Mouse (Mus musculus): ENCODE data around the gene Cfap65. TPM values are rescaled to one million over a fixed set of nuclear protein-coding genes. Genes with fewer than 3 reads are reported as not detected.

Cfap65 gene
- total and polyA plus RNA-seq, 3 experiments, result not detected

DNA sequence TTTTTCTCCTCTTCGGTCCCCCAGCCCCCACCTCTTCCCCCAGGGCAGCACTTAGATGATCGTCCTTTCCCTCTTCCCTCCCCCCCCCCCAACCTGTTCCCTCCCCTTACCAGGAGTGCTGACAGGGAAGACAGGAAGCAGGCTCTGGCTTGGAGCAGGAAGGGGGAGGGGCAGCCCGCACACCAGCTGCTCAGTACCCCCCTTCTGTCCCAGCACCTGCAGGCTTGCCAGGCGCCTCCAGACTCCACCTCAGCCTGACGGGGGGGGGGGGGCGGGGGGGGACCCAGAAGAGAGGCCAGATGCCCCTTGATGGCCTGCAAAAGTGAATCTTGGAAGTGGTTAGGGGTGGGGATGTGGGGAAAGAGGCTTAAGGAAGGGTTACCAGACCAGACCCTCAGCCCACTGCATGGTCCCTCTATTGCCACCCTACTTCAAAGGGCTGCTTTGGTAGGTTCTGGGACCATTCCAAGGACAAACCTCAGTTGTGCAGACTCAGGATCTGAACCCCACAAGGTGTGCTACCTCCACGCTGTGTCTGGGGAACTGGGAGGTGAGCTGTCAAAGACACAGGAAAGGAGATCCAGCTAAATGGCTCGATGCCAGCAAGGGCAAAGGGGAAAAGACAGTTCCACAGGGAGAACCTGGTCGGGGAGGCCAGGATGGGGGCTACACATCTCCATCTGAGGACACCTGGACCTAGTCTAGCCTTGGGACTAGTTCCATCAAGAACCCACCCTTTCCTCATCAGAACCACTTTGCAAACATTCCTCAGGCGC lies 36.6 kb downstream of the Cfap65 start (continued):
- TF ChIP-seq RAD21 (IDR thresholded peaks at IDR 0.05; ENCODE audit: low read depth, low read length) (no peak), SIN3A (IDR thresholded peaks at IDR 0.05; ENCODE audit: low read length) (no peak), MAFK (IDR thresholded peaks at IDR 0.05; ENCODE audit: borderline replicate concordance, low read depth, low read length) (no peak), POLR2A (IDR thresholded peaks at IDR 0.05; ENCODE audit: control insufficient read depth in 1 of 2, insufficient read depth in 1 of 2, low read depth in 1 of 2, low read length in 2 of 2, poor library complexity in 1 of 2) (no peak), USF1 (IDR thresholded peaks at IDR 0.05; ENCODE audit: low read depth, low read length) (no peak)

DNA sequence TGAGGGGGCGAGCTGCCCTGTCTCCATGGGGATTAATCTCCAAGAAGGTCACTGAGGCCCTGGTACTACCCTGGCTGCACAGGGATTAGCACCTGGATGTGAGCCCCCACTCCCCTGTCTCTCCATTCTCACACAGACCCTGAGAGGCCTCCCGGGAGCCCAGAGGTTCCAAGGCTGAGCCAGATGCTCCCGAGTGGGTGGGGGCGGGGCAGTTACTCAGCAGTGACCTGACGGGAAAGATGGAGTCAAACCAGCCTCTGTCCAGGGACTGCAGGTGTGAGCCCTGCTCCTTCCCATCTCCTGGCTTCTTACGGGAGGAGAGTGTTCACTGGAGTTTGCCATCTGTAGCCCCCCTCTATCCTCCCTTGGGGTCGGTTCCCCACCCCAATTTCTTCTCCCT lies 37.4 kb downstream of the Cfap65 start:
- no peak overlapping the region for H3K27ac ChIP-seq (ENCODE audit: control insufficient read depth, low read depth, low read length)
- H3K79me2 ChIP-seq (ENCODE audit: control insufficient read depth, insufficient read depth, low read length, poor library complexity), result no peaks in the 10 kb centered on the region
- no peak for DNase-seq (ENCODE audit: low read depth, low spot score)
- TF ChIP-seq CTCF (IDR thresholded peaks at IDR 0.05 in 2 of 3, conservative IDR thresholded peaks at IDR 0.05 in 1 of 3; ENCODE audit: control insufficient read depth in 1 of 3, insufficient read depth in 1 of 3, low read depth in 2 of 3, low read length in 3 of 3, poor library complexity in 1 of 3, severe bottlenecking in 1 of 3), result no peak
- no peak for TF ChIP-seq MYC (IDR thresholded peaks at IDR 0.05; ENCODE audit: low read depth, low read length)
- no peak for TF ChIP-seq MXI1 (IDR thresholded peaks at IDR 0.05; ENCODE audit: low read depth, low read length)
- TF ChIP-seq USF2 (IDR thresholded peaks at IDR 0.05; ENCODE audit: borderline replicate concordance in 1 of 2, insufficient read depth in 1 of 2, low read depth in 1 of 2, low read length in 2 of 2), result no peak
- no peak for TF ChIP-seq MEF2A (IDR thresholded peaks at IDR 0.05; ENCODE audit: extremely low read depth, insufficient replicate concordance, low read depth, low read length, poor library complexity, severe bottlenecking)
- TF ChIP-seq NELFE (IDR thresholded peaks at IDR 0.05; ENCODE audit: low read depth, low read length), result no peak
- no peak for TF ChIP-seq SIN3A (IDR thresholded peaks at IDR 0.05; ENCODE audit: low read length)
- TF ChIP-seq ELF1 (IDR thresholded peaks at IDR 0.05; ENCODE audit: low read depth, low read length), result no peak
- TF ChIP-seq MAX (IDR thresholded peaks at IDR 0.05; ENCODE audit: low read length), result no peak
- TF ChIP-seq CHD2 (IDR thresholded peaks at IDR 0.05; ENCODE audit: low read length), result no peak
- TF ChIP-seq GABPA (IDR thresholded peaks at IDR 0.05; ENCODE audit: low read depth, low read length), result no peak
- no peak for TF ChIP-seq POLR2A (IDR thresholded peaks at IDR 0.05; ENCODE audit: control insufficient read depth in 1 of 2, insufficient read depth in 1 of 2, low read depth in 1 of 2, low read length in 2 of 2, poor library complexity in 1 of 2)
- no peak for TF ChIP-seq NRF1 (IDR thresholded peaks at IDR 0.05; ENCODE audit: insufficient read depth, low read depth, low read length, poor library complexity, severe bottlenecking)
- no peak for TF ChIP-seq GATA1 (IDR thresholded peaks at IDR 0.05; ENCODE audit: low read depth, low read length)
- no peak for TF ChIP-seq JUND (IDR thresholded peaks at IDR 0.05; ENCODE audit: low read depth, low read length)
- no peak for TF ChIP-seq ZNF384 (IDR thresholded peaks at IDR 0.05; ENCODE audit: low read depth, low read length)
- no peaks in the 10 kb centered on the region for H3K36me3 ChIP-seq (ENCODE audit: control insufficient read depth in 1 of 2, insufficient read depth in 2 of 2, low read length in 2 of 2)
- H3K4me1 ChIP-seq (ENCODE audit: control insufficient read depth in 1 of 2, insufficient read depth in 2 of 2, low read length in 2 of 2), result no peaks in the 10 kb centered on the region
- H3K9ac ChIP-seq (ENCODE audit: control insufficient read depth, low read depth, low read length, poor library complexity, severe bottlenecking), result no peak overlapping the region
- no peak overlapping the region for H3K4me3 ChIP-seq (ENCODE audit: control insufficient read depth in 1 of 2, insufficient read depth in 1 of 2, low read depth in 2 of 2, low read length in 2 of 2)
- H3K27me3 ChIP-seq (ENCODE audit: control insufficient read depth in 1 of 2, insufficient read depth in 2 of 2, low read length in 2 of 2), result no peaks in the 10 kb centered on the region
- H3K9me3 ChIP-seq (replicated peaks; ENCODE audit: insufficient read depth, low read length), result no peaks in the 10 kb centered on the region

All from MEL (cell line).